Mouse (Mus musculus) bone marrow, adult 2 months (tissue): ENCODE results near the gene Cryba4. TPM values are rescaled to one million over a fixed set of nuclear protein-coding genes. Genes with fewer than 3 reads are reported as not detected.
A peak's percentile ranks its signal among the peaks of the same experiment; 100 is the strongest.

Experiments used
- H3K27ac ChIP-seq: fragments of 200-500 bp; 2 replicates; pipeline ENCODE4 v1.5.1; 2012; ENCODE audit warnings: low read depth, mild to moderate bottlenecking, control low read depth, inconsistent platforms, low read length; ENCODE audit not compliant: control insufficient read depth, poor library complexity, insufficient read depth
- H3K4me1 ChIP-seq: fragments of 200-500 bp; 2 replicates; pipeline ENCODE4 v1.6.1; 2011; ENCODE audit warnings: low read length; ENCODE audit not compliant: control insufficient read depth, insufficient read depth
- H3K4me3 ChIP-seq: fragments of 200-500 bp; replicated peaks from 2 replicates; pipeline ENCODE3; 2011; ENCODE audit warnings: mild to moderate bottlenecking, low read depth, low read length, control low read depth; ENCODE audit not compliant: control insufficient read depth
- CTCF ChIP-seq: fragments of 200-500 bp; IDR thresholded peaks from 2 replicates; pipeline ENCODE4 v1.5.1; 2011; ENCODE audit warnings: low read length, control low read depth; ENCODE audit not compliant: control insufficient read depth, insufficient read depth
- POLR2A ChIP-seq: fragments of 200-500 bp; IDR thresholded peaks from 2 replicates; pipeline ENCODE4 v1.6.1; 2011; ENCODE audit warnings: low read depth, mild to moderate bottlenecking, control low read depth, low read length, borderline replicate concordance; ENCODE audit not compliant: control insufficient read depth
- WGBS: fragments of 180-500 bp; shearing (Covaris S2); methylation state at CpG from one replicate; pipeline ENCODE4 v1.1.7; 2018; 5-methylcytosine and 5-hydroxymethylcytosine counted together
- polyA plus RNA-seq: library from polyadenylated mRNA; stranded (reverse); fragments of >200 nt; gene quantifications from 2 replicates; pipeline ENCODE4 v1.2.4, GENCODE M21; 2011; ENCODE audit warnings: low replicate concordance; ENCODE audit not compliant: missing spikeins, insufficient read depth, insufficient read length

Gene Cryba4
- polyA plus RNA-seq, 1 experiment = 3.4 TPM

DNA sequence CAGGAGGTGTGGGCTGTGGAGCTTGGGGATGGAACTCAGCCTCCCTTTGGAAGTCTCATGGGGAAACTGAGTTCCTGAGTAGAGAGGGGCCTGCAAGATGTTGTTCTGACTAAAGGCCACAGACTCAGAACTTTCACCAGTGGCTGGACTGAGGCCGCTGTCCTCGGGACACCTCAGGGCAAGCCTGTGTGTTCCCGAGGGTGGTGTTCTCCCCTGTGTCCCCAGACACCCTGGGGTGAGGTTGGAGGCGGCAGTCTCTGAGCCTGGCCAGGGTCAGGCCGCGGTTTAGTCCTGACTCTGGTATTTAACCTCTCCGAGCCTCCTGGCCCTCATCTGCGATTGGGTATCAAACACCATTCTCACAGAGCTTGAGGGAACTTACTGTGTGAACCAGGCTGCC is 43.2 kb upstream of the Cryba4 start:
- H3K27ac ChIP-seq = no peak overlapping the region
- WGBS = 77% methylated on average over 8 of the region's 8 CpGs
- no peak overlapping the region for H3K4me3 ChIP-seq
- TF ChIP-seq POLR2A (no peak), CTCF (no peak)
- H3K4me1 ChIP-seq = peaks cover 24% of the 10 kb centered on the region

DNA sequence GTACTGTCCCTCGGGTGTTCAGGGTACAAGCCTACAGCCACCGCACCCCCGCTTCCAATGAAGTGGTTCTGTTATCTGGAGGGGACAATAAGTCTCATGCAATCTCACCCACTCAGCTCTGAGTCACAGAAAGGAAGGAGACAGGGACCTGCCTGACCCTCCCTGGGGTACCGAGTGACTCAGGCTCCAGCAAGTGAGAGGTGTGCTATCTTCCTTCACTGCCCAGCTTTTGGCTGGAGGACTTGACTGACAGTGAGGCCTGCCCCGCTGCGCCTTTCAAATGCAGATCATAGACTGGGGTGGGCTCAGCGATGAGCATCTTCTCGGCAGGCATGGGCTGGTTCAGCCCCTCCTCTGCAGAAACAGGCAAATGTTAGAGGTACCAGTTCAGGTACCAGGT is 42.8 kb upstream of the Cryba4 start:
- no peak overlapping the region for H3K4me3 ChIP-seq
- WGBS = 50% methylated on average over 8 of the region's 8 CpGs
- H3K4me1 ChIP-seq = peaks cover 22% of the 10 kb centered on the region
- H3K27ac ChIP-seq = no peak overlapping the region
- TF ChIP-seq POLR2A (no peak), CTCF (no peak)

DNA sequence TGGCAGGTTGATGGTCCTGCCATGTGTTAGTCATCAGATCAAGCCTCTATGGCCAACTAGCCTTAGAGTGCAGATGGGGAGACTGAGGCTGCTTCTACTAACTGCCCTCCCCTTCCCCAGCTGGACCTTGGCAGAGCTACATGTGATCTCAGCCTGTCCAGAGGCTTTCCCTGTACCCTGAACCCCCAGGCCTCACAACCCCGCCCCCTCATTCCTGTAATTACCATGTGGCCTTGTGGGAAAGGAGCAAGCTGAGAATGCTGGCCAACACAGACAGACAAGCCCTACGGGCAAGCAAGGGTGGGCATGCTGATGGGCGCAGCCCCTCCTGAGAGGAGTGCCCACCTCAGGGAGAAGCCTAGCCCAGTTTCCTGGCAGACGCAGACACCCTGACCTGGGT is 42.4 kb upstream of the Cryba4 start:
- TF ChIP-seq POLR2A = no peak
- no peak for TF ChIP-seq CTCF
- Histone ChIP-seq H3K27ac (no peak overlapping the region), H3K4me3 (no peak overlapping the region), H3K4me1 (peaks cover 20% of the 10 kb centered on the region)
- WGBS = 81% methylated on average over 4 of the region's 4 CpGs

DNA sequence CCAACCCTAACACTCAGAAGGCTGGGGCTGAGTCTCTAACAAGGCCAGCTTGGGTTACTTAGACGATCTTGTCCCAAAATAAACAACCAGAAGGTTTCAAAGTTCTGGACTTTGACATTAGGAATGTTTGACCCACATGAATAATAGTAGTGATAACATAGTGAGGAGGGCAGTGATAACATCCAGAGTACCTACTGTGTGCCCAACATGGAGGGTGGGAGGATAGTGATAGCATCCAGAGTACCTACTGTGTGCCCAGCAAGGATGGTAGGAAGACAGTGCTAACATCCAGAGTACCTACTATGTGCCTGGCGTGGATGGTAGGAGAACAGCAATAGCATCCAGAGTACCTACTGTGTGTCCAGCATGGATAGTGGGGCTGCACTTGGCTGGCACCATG is 41.5 kb upstream of the Cryba4 start:
- H3K4me1 ChIP-seq = peaks cover 16% of the 10 kb centered on the region
- H3K27ac ChIP-seq = no peak overlapping the region
- WGBS = 64% methylated on average over 2 of the region's 2 CpGs
- no peak overlapping the region for H3K4me3 ChIP-seq
- no peak for TF ChIP-seq POLR2A
- no peak for TF ChIP-seq CTCF

DNA sequence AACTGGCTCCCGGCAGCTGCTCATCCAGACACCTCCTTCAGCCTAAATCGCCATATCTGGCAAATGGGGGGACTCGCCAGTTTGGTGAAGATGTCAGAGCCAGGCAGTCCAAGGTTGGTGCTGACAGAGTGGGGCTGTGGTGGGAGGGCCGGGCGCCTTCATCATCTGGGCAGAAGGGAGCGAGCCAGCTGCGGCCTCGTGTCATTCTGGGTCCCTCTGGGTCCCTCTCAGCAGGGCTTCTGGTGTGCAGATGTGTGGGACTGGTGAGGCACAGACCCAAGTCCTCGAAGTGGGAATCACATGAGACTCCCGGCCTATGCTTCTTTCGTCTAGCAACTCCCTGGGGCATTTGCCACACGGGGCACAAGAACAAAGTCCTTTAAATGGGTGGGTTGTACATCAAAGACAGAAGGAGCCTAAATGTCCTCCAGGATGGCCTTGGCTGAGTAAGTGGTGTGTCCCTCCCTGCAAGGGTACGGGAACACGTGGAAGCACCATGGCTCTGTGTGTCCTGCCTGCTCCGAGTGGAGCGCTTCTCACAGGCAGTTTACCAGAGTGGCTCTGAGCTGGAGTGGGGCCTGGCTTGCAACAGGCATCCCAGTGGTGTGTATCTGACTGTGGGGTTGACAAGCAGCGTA is 40.1 kb upstream of the Cryba4 start:
- no peak overlapping the region for H3K27ac ChIP-seq
- H3K4me1 ChIP-seq = peaks cover 15% of the 10 kb centered on the region
- WGBS = 78% methylated on average over 17 of the region's 17 CpGs
- TF ChIP-seq POLR2A (no peak), CTCF (no peak)
- no peak overlapping the region for H3K4me3 ChIP-seq

DNA sequence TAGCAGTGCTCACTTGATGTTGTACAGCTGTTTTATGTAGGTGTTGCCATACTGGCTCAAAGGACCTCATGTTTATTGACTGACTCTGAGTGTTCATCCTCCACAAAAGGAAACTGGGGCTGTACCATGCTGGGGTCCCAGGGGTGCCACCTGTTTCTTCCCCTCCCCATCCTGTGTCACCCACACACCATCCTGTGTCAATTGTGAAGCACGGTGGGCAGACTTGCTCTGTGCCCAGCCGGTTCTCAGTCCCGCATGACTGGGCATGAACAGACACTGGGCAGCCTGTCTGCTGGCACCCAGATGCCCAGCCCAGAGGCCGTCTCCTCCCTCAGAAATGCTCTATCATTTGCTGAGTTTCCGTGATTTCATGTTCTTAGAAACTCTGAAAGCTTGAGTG is 39.5 kb upstream of the Cryba4 start:
- H3K4me3 ChIP-seq = no peak overlapping the region
- H3K4me1 ChIP-seq = peaks cover 14% of the 10 kb centered on the region; the same call in 1 of the 2 replicates
- H3K27ac ChIP-seq = no peak overlapping the region
- TF ChIP-seq POLR2A = no peak
- WGBS = 53% methylated on average over 5 of the region's 5 CpGs

DNA sequence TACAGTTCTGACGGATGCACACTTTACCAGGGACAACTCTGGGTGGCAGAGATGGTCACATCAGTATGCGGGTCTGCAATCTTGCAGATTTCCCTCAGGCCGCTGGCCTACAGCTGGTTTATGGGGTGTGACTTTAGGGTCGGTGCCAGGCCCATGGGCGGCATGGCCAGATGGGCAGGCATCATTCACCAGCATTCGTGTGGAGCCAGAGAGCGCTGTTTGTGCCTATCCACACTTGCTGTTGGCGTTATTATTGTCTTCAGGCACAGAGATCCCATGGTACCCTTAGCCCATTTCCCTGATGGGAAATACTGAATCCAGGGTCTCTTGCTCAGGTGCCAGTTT is 38.2 kb upstream of the Cryba4 start:
- H3K27ac ChIP-seq = no peak overlapping the region
- 86% methylated on average over 8 of the region's 8 CpGs for WGBS
- peaks cover 22% of the 10 kb centered on the region; the same call in 1 of the 2 replicates for H3K4me1 ChIP-seq
- no peak for TF ChIP-seq CTCF
- no peak for TF ChIP-seq POLR2A
- H3K4me3 ChIP-seq = no peak overlapping the region

DNA sequence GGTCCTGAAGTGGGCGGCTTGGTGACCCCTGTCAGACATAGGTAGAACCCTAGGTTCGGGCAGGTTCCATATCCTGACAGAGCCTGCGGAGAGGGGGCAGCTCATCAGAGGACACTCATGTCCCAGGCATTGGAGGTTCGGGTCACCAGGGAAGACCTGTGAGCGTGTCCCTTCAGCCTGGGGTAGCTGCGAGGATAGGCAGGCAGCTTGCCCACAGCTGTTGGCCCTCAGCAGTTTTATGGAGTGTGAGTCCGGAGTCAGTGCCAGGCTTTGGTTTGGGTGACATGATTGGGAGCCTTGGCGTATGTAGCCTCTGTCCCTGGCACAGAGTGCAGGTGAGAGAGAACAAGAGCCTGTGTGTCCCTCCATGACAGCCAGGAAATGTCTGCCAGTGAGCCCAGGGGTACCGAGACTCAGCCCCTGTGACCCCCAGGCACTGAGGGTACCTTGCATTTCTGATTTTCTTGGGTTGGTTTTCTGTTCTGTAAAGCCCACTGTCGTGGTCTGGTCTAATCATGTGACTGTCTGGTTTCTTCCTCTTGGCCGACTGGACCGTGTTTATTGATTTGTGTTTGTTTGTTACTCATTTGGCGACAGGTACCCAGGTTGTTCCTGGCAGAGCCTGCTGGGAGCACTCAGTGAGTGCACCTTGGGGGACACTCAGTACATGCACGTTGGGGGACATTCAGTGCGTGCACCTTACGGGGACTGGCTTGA is 37.7 kb upstream of the Cryba4 start:
- TF ChIP-seq CTCF (no peak), POLR2A (0 out of 2 replicates have a peak, but pooled peaks have one; percentile 7)
- Histone ChIP-seq H3K4me1 (peaks cover 23% of the 10 kb centered on the region; the same call in 1 of the 2 replicates), H3K4me3 (no peak overlapping the region), H3K27ac (no peak overlapping the region)
- WGBS = 75% methylated on average over 16 of the region's 16 CpGs

DNA sequence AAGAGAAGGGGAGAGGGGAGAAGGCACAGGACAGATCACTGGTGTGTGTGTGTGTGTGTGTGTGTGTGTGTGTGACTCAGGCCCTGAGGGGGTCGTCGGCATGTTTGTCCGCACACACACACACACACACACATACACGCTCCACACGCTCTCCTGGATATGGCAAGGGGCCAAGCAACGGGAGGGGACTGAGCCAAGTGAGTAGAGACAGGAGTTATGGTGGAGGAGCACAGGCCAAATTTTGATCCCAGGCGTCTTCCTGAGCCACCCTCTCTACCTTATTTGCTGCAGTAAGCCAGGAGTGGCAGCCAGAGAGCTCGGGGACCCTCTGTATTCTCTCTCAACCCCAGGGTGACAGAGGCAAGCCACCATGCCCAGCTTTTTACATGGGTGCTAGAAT is 36.9 kb upstream of the Cryba4 start:
- Histone ChIP-seq H3K4me1 (peaks cover 29% of the 10 kb centered on the region), H3K4me3 (no peak overlapping the region), H3K27ac (no peak overlapping the region)
- TF ChIP-seq CTCF (no peak), POLR2A (no peak)
- 73% methylated on average over 8 of the region's 8 CpGs for WGBS
